Mouse (Mus musculus) CH12F3 (cell line): ENCODE results near the gene Lrrc4c.

ENCODE experiments used
- in situ Hi-C: fragments of 300-500 bp; cut with MboI; formaldehyde crosslinking; loops from 2 replicates; pipeline ENCODE4 v1.14.3; 2020; ENCODE audit warnings: low sequenced_read_pairs

Lrrc4c gene

GRCm38 (mm10) chr2:97574921-97575320 lies 1257.0 kb downstream of the Lrrc4c start:
- in situ Hi-C loops = no loop called here

DNA sequence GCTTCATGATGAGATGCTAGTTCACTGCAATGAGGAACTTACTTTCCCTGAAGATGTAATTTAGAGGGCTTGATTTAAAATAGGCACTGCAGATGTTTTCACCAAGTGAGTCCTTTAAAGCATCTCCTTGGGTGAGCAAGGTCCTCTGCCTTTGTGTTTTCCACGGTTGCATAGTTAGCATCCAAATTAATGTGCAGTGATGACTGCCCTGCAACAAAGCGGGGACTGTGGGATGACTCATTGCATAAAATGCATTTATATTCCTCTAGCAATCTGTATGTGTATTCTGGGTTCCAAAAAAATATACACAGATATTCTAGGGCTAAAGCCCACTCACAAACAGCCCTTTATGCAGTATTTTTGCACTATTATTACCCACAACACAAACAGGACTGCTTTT lies 1263.2 kb downstream of the Lrrc4c start:
- in situ Hi-C loops = no loop called here

- in situ Hi-C loops = no loop called here
Observed at GRCm38 (mm10) chr2:97586322-97586721, 1268.4 kb downstream of the Lrrc4c start.

GRCm38 (mm10) chr2:97590563-97590962 lies 1272.6 kb downstream of the Lrrc4c start:
- in situ Hi-C loops = no loop called here

DNA sequence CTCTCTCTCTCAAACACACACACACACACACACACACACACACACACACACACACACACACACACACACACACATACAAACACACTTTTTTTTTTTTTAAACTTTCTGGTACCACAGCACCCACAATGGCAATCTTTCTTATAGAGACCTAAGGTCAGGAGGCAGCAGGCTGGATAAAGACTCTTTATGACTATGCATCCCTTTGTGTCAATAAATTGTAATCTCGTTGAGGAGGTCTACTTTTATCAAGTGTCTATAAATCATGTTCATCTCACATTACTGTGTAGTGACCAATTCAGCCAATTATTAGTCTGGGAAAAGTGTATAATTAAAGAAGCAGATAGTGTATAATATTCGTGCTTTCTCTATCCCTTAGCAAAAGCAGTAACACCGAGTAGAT lies 1286.2 kb downstream of the Lrrc4c start:
- in situ Hi-C loops = no loop called here

GRCm38 (mm10) chr2:97604688-97605215 lies 1286.8 kb downstream of the Lrrc4c start:
- in situ Hi-C loops = no loop called here

DNA sequence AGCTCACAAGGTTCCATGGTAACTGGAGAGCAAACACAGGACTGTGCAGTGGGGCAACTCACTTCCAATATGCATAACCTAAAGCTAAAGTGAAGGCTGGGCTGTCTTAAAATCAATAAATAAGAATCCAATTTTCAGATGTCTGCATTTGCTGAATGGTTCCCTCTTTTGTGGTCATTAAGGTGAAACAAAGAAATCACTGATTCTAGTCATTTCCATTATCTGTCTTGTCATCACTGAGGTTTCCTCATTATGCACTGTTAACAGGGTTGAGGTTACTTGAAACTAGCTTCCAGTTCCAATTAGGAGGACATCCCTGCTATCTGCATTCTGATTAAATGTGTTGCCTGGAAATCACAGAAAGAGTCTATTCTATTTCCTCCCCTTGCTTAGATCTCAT lies 1291.5 kb downstream of the Lrrc4c start:
- in situ Hi-C loops = no loop called here

DNA sequence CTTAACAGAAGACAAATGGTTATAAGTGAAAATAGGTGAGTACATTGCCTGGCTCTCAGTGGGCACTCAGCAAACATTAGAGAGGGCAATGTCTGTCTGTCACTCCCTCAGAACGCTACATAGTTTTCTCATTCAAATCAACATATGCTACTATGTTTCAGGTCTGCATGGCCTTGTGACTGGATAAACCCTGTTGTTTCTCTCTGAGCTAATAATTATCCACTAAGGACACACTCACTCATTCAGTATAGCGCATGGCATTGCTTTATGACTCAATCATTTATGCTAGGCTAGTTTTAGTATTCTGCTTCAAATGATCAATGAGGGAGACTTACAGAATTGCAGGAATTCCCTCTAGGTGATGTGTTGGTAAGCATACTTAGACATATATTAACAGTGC lies 1292.6 kb downstream of the Lrrc4c start:
- in situ Hi-C loops = no loop called here

- in situ Hi-C loops = no loop called here
Observed at GRCm38 (mm10) chr2:97614724-97615123, 1296.8 kb downstream of the Lrrc4c start.

GRCm38 (mm10) chr2:97618589-97618988 lies 1300.6 kb downstream of the Lrrc4c start:
- in situ Hi-C loops = no loop called here

DNA sequence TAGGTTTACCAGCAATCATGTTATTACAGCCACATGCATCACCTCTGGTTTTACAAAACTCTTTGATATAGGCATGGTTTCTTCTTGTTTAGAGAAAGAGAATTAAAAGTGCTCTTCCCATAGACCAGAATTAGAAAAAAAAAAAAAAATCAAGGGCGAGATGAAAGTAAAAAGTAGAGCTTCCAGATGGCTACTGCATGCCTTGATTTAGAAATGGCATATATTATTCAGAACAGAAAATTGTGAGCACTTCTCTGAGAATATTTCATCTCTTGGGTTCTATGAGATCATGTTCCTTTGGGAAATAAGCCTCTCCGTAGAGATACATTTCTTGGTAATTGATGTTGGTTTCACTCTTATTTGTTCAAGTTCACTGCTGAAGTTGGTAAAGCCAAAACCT lies 1322.0 kb downstream of the Lrrc4c start:
- in situ Hi-C loops = no loop called here

DNA sequence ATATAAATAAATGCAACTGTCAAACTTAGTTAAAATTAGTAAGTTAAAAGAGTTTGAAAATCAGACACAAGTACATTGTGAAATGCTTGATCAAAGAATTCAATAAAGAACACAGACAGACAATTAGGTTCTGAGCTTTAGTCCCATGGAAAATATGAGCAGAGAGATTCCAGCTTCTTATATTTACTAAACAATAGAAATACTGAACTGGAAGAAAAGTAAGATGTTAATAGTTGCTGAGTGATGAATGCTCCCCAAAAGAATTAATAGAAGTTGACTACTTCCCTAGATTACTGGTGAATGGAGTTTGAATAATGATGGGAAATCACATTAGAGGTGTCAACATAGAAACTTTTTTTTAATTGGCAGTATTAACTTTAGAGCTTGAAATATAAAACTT lies 1323.7 kb downstream of the Lrrc4c start:
- in situ Hi-C loops = no loop called here

- in situ Hi-C loops = no loop called here
Observed at GRCm38 (mm10) chr2:97652711-97653110, 1334.7 kb downstream of the Lrrc4c start.
